Mouse (Mus musculus) hindbrain, embryonic 15.5 days (tissue): Measurements from ENCODE around the gene Thoc3. TPM values are rescaled to one million over a fixed set of nuclear protein-coding genes. Genes with fewer than 3 reads are reported as not detected.

Experiments used
- ATAC-seq: fragments of 200-750 bp; cut with Nextera tagmentation; 2 replicates; pipeline ENCODE4 v1.8.0; 2017; ENCODE audit warnings: low read depth, moderate number of reproducible peaks, moderate TSS enrichment; ENCODE audit not compliant: low FRiP score
- H3K27ac ChIP-seq: fragments of 300-500 bp; sonication (generic); replicated peaks from 2 replicates; pipeline ENCODE4 v1.5.1; 2015; ENCODE audit warnings: mild to moderate bottlenecking, inconsistent platforms
- H3K27me3 ChIP-seq: fragments of 300-500 bp; sonication (generic); 2 replicates; pipeline ENCODE4 v1.6.1; 2015; ENCODE audit warnings: control low read depth, inconsistent platforms
- H3K36me3 ChIP-seq: fragments of 300-500 bp; sonication (generic); 2 replicates; pipeline ENCODE4 v1.6.1; 2015; ENCODE audit warnings: control low read depth, inconsistent platforms
- H3K4me1 ChIP-seq: fragments of 300-500 bp; sonication (generic); replicated peaks from 2 replicates; pipeline ENCODE4 v1.6.1; 2015; ENCODE audit warnings: control low read depth, inconsistent platforms
- H3K4me2 ChIP-seq: fragments of 300-500 bp; sonication (generic); 2 replicates; pipeline ENCODE4 v1.6.1; 2015; ENCODE audit warnings: moderate library complexity, mild to moderate bottlenecking, inconsistent platforms
- H3K4me3 ChIP-seq: fragments of 300-500 bp; sonication (generic); 2 replicates; pipeline ENCODE4 v1.5.1; 2015; ENCODE audit warnings: mild to moderate bottlenecking, inconsistent platforms
- H3K9ac ChIP-seq: fragments of 300-500 bp; sonication (generic); 2 replicates; pipeline ENCODE4 v1.6.1; 2015; ENCODE audit warnings: inconsistent platforms
- H3K9me3 ChIP-seq: fragments of 300-500 bp; sonication (generic); 2 replicates; pipeline ENCODE4 v1.6.1; 2016; ENCODE audit warnings: control low read depth, inconsistent platforms
- WGBS: fragments of 180-500 bp; shearing (Covaris S2); methylation state at CpG from one replicate; pipeline ENCODE4 v1.1.7; 2015; 5-methylcytosine and 5-hydroxymethylcytosine counted together
- polyA plus RNA-seq: library from polyadenylated mRNA; unstranded; fragments of >200 nt; fragmentation: Nextera tagmentation; extraction: Ambion mirVana; gene quantifications from 2 replicates; pipeline ENCODE4 v1.2.1, GENCODE M21; 2015

Gene Thoc3
- polyA plus RNA-seq, 1 experiment from 2014 or later = 97.1 TPM

DNA sequence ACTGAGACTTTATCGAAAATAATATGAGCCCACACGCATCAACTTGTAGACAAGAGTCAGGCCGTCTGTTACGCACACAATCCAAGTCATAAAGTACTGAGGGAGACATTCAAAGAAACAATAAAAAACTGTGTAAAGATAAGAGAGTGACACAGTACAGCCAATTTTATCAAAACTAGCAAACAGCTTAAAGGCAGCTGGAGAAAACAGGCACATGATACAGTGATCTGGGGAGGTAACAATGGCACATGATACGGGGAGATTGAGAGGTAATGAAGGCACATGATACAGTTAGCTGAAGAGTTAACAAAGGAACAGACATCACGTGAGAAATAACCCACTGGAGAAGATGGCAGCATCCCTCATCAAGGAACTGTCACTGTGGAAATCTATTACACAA, 31.6 kb downstream of the Thoc3 start:
- H3K27ac ChIP-seq = no peak overlapping the region
- H3K9ac ChIP-seq = no peak overlapping the region
- H3K4me3 ChIP-seq = no peak overlapping the region
- no peaks in the 10 kb centered on the region for H3K9me3 ChIP-seq
- no peaks in the 10 kb centered on the region for H3K36me3 ChIP-seq
- H3K4me1 ChIP-seq = no peaks in the 10 kb centered on the region
- WGBS = 89% methylated on average over 6 of the region's 6 CpGs
- no peak overlapping the region for H3K4me2 ChIP-seq
- no peak for ATAC-seq
- no peaks in the 10 kb centered on the region for H3K27me3 ChIP-seq

DNA sequence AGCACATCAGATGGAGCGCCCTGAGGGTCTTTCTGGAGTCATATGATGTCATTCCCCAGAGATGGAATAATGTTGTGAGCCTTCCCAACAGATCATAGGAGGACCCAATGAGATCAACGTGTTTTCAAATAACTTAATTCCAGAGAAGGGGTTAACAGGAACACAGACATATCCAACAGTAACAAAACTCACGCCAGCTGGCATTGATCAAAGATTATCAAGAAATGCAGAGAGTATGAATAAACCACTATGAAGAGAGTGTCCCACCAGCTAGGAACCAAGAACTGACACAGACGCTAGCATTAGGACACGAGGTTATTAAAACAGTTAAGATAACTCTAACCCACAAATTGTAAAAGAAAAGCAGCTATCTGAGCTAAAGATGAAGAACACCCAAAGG, 32.0 kb downstream of the Thoc3 start:
- 81% methylated on average over 5 of the region's 5 CpGs for whole genome bisulfite sequencing
- no peaks in the 10 kb centered on the region for H3K4me1 ChIP-seq

DNA sequence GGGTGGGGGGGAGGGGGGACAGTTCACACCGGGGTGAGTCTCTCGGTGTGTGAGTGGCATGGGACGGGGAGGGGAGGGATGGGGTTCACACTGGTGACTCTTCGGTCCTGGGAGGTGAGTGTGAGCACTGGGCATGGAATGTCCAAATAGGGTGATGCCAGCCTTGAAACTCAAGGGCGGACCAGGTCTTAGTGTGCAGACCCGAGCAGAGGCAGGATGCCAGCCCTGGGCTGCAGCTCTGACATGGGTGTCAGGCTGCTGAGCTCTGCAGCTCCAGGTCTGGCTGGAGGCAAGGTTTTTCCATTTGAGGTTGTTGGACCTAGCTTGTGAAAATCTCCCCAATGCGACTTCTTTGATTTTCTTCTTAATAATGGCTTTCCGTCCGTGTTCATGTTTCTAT, 37.5 kb downstream of the Thoc3 start:
- H3K9me3 ChIP-seq = no peaks in the 10 kb centered on the region
- H3K27ac ChIP-seq = no peak overlapping the region
- H3K4me2 ChIP-seq = no peak overlapping the region
- ATAC-seq = no peak
- H3K9ac ChIP-seq = no peak overlapping the region
- 84% methylated on average over 9 of the region's 9 CpGs for WGBS
- no peaks in the 10 kb centered on the region for H3K36me3 ChIP-seq
- no peak overlapping the region for H3K4me3 ChIP-seq
- no peaks in the 10 kb centered on the region for H3K27me3 ChIP-seq
- H3K4me1 ChIP-seq = no peaks in the 10 kb centered on the region

More for the DNA sequence above, 32.0 kb downstream of the Thoc3 start:
- Histone ChIP-seq H3K27me3 (no peaks in the 10 kb centered on the region), H3K4me3 (no peak overlapping the region), H3K4me2 (no peak overlapping the region), H3K27ac (no peak overlapping the region), H3K9me3 (no peaks in the 10 kb centered on the region), H3K36me3 (no peaks in the 10 kb centered on the region), H3K9ac (no peak overlapping the region)
- no peak for ATAC-seq

DNA sequence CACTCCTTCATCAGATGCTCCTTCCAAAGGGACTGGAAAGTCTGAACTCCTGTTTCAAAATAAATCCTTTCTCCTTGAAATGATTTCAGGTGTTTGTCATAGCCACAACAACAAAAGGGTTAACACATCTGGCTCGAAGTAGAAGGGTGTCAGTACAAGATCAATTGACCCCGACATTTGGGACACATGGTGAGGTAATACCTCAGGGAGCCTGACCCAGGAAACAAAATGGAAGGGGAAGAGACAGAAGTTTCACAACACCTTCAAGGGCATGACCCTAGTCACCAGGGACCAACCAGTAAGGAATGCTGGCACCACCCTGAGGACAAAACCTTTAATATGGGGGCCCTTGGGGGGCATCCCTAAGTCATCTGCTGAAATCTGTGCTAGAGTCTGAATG, 38.6 kb downstream of the Thoc3 start:
- Histone ChIP-seq H3K27ac (no peak overlapping the region), H3K9ac (no peak overlapping the region), H3K9me3 (no peaks in the 10 kb centered on the region), H3K4me1 (peaks cover 5% of the 10 kb centered on the region), H3K4me2 (no peak overlapping the region), H3K27me3 (no peaks in the 10 kb centered on the region), H3K36me3 (no peaks in the 10 kb centered on the region), H3K4me3 (no peak overlapping the region)
- WGBS = 51% methylated on average over 2 of the region's 2 CpGs
- no peak for ATAC-seq

DNA sequence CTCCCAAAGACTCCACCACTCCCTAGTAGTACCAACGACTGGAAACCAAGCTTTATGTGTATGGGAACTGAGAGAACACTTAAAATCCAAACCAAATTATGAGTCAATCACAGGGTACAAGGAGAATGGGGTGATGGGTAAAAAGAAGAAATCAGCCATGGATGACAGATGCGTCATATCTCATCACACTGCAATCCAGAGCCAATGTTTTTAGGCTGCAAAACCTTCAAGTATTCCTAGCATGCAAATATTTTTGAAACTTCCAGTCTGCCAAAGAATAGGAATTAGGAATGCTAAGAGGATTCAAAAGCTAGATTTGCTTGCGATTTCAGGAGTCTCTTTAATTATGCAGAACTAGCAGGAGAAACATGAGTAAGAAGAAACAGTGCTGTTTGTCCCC, 39.9 kb downstream of the Thoc3 start:
- H3K4me1 ChIP-seq = peaks cover 12% of the 10 kb centered on the region
- H3K9ac ChIP-seq = no peak overlapping the region
- no peak overlapping the region for H3K4me3 ChIP-seq
- ATAC-seq = no peak
- no peaks in the 10 kb centered on the region for H3K9me3 ChIP-seq
- no peak overlapping the region for H3K27ac ChIP-seq
- no peaks in the 10 kb centered on the region for H3K27me3 ChIP-seq
- H3K36me3 ChIP-seq = no peaks in the 10 kb centered on the region
- 79% methylated on average over 3 of the region's 3 CpGs for WGBS
- H3K4me2 ChIP-seq = no peak overlapping the region

DNA sequence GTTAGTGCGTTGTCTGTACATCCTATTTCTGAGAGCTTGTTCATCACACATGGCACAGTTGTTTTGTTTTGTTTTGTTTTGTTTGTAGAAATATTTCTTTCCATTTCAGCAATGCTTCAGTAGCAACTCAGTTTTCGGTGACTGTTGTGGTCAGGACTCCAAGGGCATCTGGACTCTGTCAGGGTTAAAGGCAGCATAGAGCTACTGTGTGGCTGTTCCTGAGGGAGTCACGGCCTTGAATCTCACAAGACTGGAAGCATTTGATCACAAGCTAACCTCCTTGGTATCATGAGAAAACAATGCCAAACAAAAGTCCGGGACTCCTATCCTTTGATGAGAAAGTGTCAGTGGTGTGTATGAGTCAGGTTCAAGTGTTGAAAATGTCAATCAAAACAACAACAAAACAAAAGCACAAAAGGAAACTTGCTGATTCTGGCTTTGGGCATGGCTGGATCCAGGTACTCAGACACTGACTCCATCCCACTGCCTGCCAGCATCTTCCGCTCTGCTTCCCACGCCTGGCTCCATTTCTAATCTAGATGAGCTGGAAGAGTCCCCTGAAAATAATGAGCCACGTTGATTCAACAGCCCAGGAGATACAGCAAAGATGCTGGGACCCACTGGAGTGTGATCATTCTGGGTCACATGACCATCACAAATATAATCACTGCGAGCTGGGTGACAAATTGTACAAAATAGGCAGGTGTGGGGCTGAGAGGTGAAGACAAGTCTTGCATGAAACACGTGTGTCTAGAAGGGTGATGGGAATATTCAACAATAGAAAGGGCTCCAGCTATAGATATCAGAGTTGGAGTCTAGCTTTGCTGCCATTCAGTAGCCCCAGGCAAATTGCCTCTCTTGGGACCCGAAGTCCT, 41.6 kb downstream of the Thoc3 start:
- Histone ChIP-seq H3K36me3 (no peaks in the 10 kb centered on the region), H3K9me3 (no peaks in the 10 kb centered on the region), H3K27ac (no peak overlapping the region), H3K9ac (no peak overlapping the region), H3K4me1 (peaks cover 12% of the 10 kb centered on the region), H3K4me2 (no peak overlapping the region), H3K27me3 (no peaks in the 10 kb centered on the region), H3K4me3 (no peak overlapping the region)
- no peak for ATAC-seq
- 77% methylated on average over 10 of the region's 10 CpGs for WGBS

DNA sequence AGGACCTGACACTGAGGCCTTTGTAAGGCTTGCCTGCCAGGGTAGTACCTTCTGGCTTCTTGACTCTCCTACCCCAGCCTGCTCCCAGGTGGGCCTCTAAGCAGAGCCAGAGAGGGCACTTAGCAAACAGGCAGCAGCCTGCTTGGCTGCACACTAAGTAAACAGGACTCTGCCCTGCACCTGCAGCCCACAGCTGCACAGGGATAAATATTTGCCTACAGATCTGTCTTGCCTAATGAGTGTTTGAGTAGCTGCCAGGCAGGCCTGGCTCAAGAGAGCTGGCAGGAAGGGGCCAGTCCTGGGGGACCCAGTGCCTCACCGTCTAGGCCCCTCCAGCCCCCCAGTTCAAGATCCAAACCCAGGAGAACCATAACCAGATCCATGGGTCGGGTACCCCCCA, 43.4 kb downstream of the Thoc3 start:
- Histone ChIP-seq H3K4me2 (no peak overlapping the region), H3K9ac (no peak overlapping the region), H3K4me3 (no peak overlapping the region), H3K4me1 (peaks cover 14% of the 10 kb centered on the region), H3K27ac (peak overlapping the region; percentile 7; the same call in 1 of the 2 replicates), H3K9me3 (no peaks in the 10 kb centered on the region), H3K36me3 (no peaks in the 10 kb centered on the region), H3K27me3 (no peaks in the 10 kb centered on the region)
- 29% methylated on average over 2 of the region's 2 CpGs for WGBS
- peak; percentile 74; the same call in 1 of the 2 replicates for ATAC-seq

DNA sequence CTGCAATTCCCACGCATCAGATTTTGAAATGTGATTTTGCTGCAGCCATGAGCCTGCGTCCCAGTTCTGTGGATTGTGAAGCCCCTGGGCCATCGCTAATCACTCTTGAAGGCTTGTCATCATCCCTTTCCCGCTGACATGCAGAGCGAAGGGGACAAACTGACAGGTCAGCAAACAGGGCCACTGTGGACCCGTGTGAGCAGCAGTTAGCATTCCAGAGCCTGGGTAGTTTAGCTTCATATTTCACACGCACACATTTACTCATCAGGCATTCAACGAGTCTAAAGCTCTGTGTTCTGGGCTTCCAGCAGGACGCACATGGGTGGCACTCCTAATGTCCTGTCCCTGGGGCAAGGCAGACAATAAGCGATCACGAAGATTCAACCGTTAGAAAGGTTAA, 48.4 kb downstream of the Thoc3 start:
- Histone ChIP-seq H3K9me3 (no peaks in the 10 kb centered on the region), H3K9ac (no peak overlapping the region), H3K4me2 (no peak overlapping the region), H3K4me3 (no peak overlapping the region), H3K4me1 (peaks cover 25% of the 10 kb centered on the region), H3K27me3 (no peaks in the 10 kb centered on the region), H3K36me3 (no peaks in the 10 kb centered on the region), H3K27ac (no peak overlapping the region)
- ATAC-seq = no peak
- 62% methylated on average over 12 of the region's 12 CpGs for WGBS

DNA sequence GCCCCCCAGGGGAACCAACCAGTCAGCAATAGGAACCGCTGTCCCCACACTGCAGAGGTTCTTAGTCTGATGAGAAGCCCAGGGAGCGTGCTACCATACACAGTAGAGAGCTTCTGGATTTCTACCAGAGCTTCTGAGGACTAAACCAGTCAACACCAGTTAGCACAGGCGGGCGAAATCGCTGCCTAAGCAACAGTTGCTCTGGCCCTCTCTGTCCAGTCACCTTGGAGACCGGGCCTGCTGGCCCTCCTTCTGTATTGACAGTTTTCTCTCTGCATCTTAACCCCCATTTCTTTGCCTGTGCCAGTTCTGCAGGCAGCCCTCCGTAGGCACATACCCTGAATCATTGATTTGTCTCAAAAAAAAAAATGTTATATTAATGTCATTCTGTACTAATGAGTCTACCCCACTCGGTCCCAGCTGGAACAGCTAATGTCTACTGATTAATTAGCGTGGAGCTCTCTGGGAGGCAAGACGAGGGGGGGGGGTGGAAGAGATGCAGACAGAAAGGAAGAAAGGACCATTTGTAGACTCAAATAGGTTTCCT, 49.8 kb downstream of the Thoc3 start:
- peak overlapping the region; percentile 63 for H3K27ac ChIP-seq
- no peak overlapping the region for H3K4me2 ChIP-seq
- H3K36me3 ChIP-seq = no peaks in the 10 kb centered on the region
- no peak overlapping the region for H3K4me3 ChIP-seq
- no peaks in the 10 kb centered on the region for H3K9me3 ChIP-seq
- WGBS = 40% methylated on average over 10 of the region's 10 CpGs
- no peak overlapping the region for H3K9ac ChIP-seq
- peak; percentile 80 for ATAC-seq
- H3K4me1 ChIP-seq = peaks cover 17% of the 10 kb centered on the region
- no peaks in the 10 kb centered on the region for H3K27me3 ChIP-seq

DNA sequence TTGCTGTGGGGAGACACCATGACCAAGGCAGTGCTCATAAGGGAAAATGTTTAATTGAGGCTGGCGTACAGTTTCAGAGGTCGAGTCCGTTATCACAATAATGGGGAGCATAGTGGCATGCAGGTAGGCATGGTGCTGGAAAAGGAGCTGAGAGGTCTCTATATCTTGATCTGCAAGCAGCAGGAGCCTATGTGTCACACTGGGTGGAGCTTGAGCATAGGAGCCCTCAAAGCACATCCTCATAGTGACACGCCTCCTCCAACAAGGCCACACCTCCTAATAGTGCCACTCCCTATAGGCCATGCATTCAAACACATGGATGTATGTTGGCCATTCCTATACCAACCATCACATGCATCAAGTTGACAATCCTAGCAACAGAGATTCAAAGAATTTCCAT, 53.6 kb downstream of the Thoc3 start:
- WGBS = 93% methylated on average over 4 of the region's 4 CpGs
- Histone ChIP-seq H3K36me3 (no peaks in the 10 kb centered on the region), H3K9me3 (no peaks in the 10 kb centered on the region), H3K9ac (no peak overlapping the region), H3K4me3 (no peak overlapping the region), H3K27ac (no peak overlapping the region), H3K27me3 (no peaks in the 10 kb centered on the region), H3K4me1 (peaks cover 27% of the 10 kb centered on the region), H3K4me2 (no peak overlapping the region)
- ATAC-seq = no peak

DNA sequence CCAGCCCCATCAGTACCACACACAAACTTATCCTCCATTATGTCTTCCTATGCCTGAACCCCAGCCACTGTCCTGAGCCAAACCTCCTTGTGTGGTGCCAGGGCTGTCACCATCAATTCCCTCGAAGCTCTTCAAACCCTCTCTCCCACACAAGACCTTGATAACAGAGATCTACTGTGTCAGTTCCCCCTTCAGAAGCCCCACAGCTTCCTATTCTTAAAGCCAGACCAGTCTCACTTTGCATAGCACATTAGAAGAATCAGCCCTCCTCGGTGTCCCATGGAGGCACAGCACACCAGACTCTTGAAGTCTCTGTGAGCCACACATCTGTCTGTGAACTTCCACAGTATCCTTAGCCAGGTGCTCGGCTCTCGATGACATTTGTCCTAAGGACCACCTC, 55.9 kb downstream of the Thoc3 start:
- Histone ChIP-seq H3K36me3 (no peaks in the 10 kb centered on the region), H3K27ac (no peak overlapping the region; the same call in 1 of the 2 replicates), H3K9ac (no peak overlapping the region), H3K4me3 (no peak overlapping the region), H3K9me3 (no peaks in the 10 kb centered on the region), H3K4me1 (peaks cover 14% of the 10 kb centered on the region), H3K4me2 (no peak overlapping the region), H3K27me3 (no peaks in the 10 kb centered on the region)
- ATAC-seq = no peak
- WGBS = 81% methylated on average over 4 of the region's 4 CpGs

DNA sequence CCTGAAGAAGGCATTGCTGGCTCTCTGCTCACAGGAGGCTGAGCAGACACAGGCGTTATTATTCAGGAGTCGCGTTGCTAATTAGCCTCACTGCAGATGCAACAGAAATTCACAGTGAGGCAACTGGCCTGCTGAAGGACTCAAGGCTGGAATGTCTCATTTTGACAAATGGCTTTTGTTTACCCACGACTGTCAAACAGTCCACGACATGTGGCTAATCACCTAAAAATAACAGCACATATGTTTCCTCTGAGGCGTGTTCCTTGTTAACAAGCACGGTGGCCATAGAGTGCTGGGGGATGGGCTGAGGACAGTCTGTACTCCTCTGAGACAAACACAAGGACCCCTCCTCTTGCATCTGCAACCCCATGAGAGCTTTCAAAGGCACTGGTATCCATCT, 56.4 kb downstream of the Thoc3 start:
- Histone ChIP-seq H3K4me3 (no peak overlapping the region), H3K27me3 (no peaks in the 10 kb centered on the region), H3K9ac (no peak overlapping the region), H3K36me3 (no peaks in the 10 kb centered on the region), H3K4me2 (no peak overlapping the region), H3K9me3 (no peaks in the 10 kb centered on the region), H3K27ac (no peak overlapping the region; the same call in 1 of the 2 replicates), H3K4me1 (peaks cover 14% of the 10 kb centered on the region)
- WGBS = 8% methylated on average over 7 of the region's 7 CpGs
- ATAC-seq = no peak
